Mouse (Mus musculus) bone marrow macrophage, adult 2 months (primary cell): ENCODE results near the gene Ddc.

ENCODE experiments used
- CTCF ChIP-seq: IDR thresholded peaks from 2 replicates; pipeline ENCODE4 v1.5.1; 2012; ENCODE audit warnings: low read depth, mild to moderate bottlenecking, low read length, moderate library complexity
- POLR2A ChIP-seq: IDR thresholded peaks from 2 replicates; pipeline ENCODE4 v1.6.1; 2012; ENCODE audit warnings: mild to moderate bottlenecking, low read depth, low read length, borderline replicate concordance

DNA sequence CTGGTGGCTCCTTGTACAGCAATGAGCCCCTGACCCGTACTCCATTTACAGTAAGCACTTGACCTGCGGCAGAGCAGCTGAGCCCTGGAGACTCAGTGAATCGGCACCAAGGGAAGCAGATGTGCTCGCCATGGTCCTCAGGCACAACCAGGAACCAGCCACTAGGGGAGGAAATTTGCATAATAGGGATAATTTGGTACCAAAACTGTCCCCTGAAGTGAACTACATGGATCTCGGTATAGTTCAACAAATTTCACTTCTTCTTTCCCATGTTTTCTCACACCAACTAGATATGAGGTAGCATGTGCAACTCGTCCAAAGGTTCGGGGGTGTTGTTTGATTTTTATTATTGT lies 121.1 kb downstream of the Ddc start:
- no peak for TF ChIP-seq CTCF
- TF ChIP-seq POLR2A = no peak
